9 mouse cellular contexts compared by ENCODE assay signal in the genomic region with DNA sequence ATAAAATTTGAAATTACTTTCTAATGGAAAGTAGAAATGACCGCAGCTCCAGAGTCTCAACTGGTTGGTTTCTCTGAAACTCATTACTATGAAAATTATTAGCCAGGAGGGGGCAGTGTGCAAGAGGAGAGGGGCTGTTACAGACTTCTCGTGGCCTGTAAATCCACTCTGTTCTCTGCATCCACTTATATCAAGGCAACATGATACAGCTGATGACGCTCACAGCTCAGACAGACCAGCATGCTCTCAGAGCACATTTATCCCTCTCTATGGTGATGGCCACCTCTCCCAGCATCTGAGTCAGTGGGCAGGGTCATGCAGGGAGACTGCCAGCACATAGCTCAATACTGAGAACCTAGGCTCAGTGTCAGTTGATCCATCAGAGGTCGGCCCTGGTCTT.
DNase-seq lines count a peak whose midpoint lies in the region; ATAC-seq and TF ChIP-seq lines count a peak whose summit lies in the region.
"Had no signal": no experiment of that assay in that cellular context is flagged by ENCODE, and none has a peak within 500 bp of the region (broad histone marks: within the 10 kb centered on the region; RNA-seq: fewer than 3 reads in every experiment).

No protein-coding gene starts in this region.

- peaks cover 30% of the 10 kb centered on the region for H3K36me3 ChIP-seq in heart, postnatal 0 days (replicated peaks; ENCODE audit: control insufficient read depth, insufficient read depth, low read length)

- ATAC-seq in heart, postnatal 0 days (ENCODE audit: insufficient read depth, low read depth), result peak; percentile 45
- no peak for ATAC-seq in frontal cortex, adult (ENCODE audit: low TSS enrichment)

- peaks cover 30% of the 10 kb centered on the region for H3K4me1 ChIP-seq in heart, postnatal 0 days (ENCODE audit: control insufficient read depth, insufficient read depth)

- peak; percentile 20; the same call in 1 of the 2 replicates for TF ChIP-seq CTCF in heart, postnatal 0 days (IDR thresholded peaks at IDR 0.05; ENCODE audit: low read depth)

- H3K9ac ChIP-seq in heart, postnatal 0 days (replicated peaks; ENCODE audit: low read depth, low read length), result no peak overlapping the region

- H3K27me3 ChIP-seq in heart, postnatal 0 days (ENCODE audit: control insufficient read depth, insufficient read depth, low read length), result no peaks in the 10 kb centered on the region

- no peak overlapping the region for H3K4me2 ChIP-seq in heart, postnatal 0 days (ENCODE audit: low read depth, low read length)

- 62% methylated on average over 4 of the region's 4 CpGs for WGBS in heart, postnatal 0 days

- no peak for TF ChIP-seq EP300 in heart, postnatal 0 days (IDR thresholded peaks at IDR 0.05; ENCODE audit: low read depth)

- H3K27ac ChIP-seq in heart, postnatal 0 days (ENCODE audit: low read depth), result no peak overlapping the region

- no peak for DNase-seq in heart, postnatal 0 days (ENCODE audit: low spot score)
- DNase-seq in heart, adult 8-10 months (ENCODE audit: low spot score), result no peak
- peak; percentile 11 for DNase-seq in CD4-positive helper T cell, adult 2 months (ENCODE audit: low read depth, low spot score)
- peak; percentile 10 for DNase-seq in adipocyte (ENCODE audit: low spot score)
- peak; percentile 28 for DNase-seq in induced T-regulatory cell, adult 2 months (ENCODE audit: low read depth)
- no peak for DNase-seq in left cerebral cortex, adult 18-20 months (ENCODE audit: low spot score in 2 of 2)
- no peak for DNase-seq in ovary, postnatal 14 days (ENCODE audit: low spot score)
- DNase-seq: cerebellum, adult 11 months had no signal

- no peak overlapping the region for H3K4me3 ChIP-seq in heart, postnatal 0 days (ENCODE audit: low read depth, low read length)

- no peaks in the 10 kb centered on the region for H3K9me3 ChIP-seq in heart, postnatal 0 days (replicated peaks; ENCODE audit: control insufficient read depth, low read length)

Comparison
In these comparisons a context has a peak if more than half of its experiments do, and no peak if none do; other contexts are left out.
1. DNase-seq: peak in CD4-positive helper T cell, adult 2 months (single experiment), adipocyte (single experiment) and induced T-regulatory cell, adult 2 months (single experiment); none in heart, postnatal 0 days (single experiment), heart, adult 8-10 months (single experiment), left cerebral cortex, adult 18-20 months (0 of 2) and ovary, postnatal 14 days (single experiment).